Mouse (Mus musculus) heart, embryonic 10.5 days (tissue): Measurements from ENCODE around the gene Clybl. TPM values are rescaled to one million over a fixed set of nuclear protein-coding genes. Genes with fewer than 3 reads are reported as not detected.

ENCODE experiments used
- DNase-seq: peaks from one replicate; pipeline ENCODE4 v3.0.0-alpha.2; 2017; ENCODE audit warnings: low spot score
- H3K27ac ChIP-seq: fragments of 300-500 bp; sonication (generic); 2 replicates; pipeline ENCODE4 v1.5.1; 2016; ENCODE audit warnings: mild to moderate bottlenecking
- H3K27me3 ChIP-seq: fragments of 300-500 bp; sonication (generic); 2 replicates; pipeline ENCODE4 v1.6.1; 2016; ENCODE audit warnings: mild to moderate bottlenecking; ENCODE audit not compliant: poor library complexity, insufficient read depth, severe bottlenecking
- H3K36me3 ChIP-seq: fragments of 300-500 bp; sonication (generic); 2 replicates; pipeline ENCODE4 v1.6.1; 2016; ENCODE audit warnings: mild to moderate bottlenecking, moderate library complexity
- H3K4me1 ChIP-seq: fragments of 300-500 bp; sonication (generic); 2 replicates; pipeline ENCODE4 v1.6.1; 2016; ENCODE audit warnings: mild to moderate bottlenecking
- H3K4me3 ChIP-seq: fragments of 300-500 bp; sonication (generic); 2 replicates; pipeline ENCODE4 v1.5.1; 2016; ENCODE audit warnings: mild to moderate bottlenecking, moderate library complexity
- H3K9me3 ChIP-seq: fragments of 300-500 bp; sonication (generic); 2 replicates; pipeline ENCODE4 v1.6.1; 2016; ENCODE audit warnings: mild to moderate bottlenecking, moderate library complexity
- WGBS: fragments of 180-500 bp; shearing (Covaris S2); methylation state at CpG from one replicate; pipeline ENCODE4 v1.1.7; 2016; 5-methylcytosine and 5-hydroxymethylcytosine counted together
- polyA plus RNA-seq: library from polyadenylated mRNA; unstranded; fragments of >200 nt; fragmentation: Nextera tagmentation; extraction: Ambion mirVana; gene quantifications from 2 replicates; pipeline ENCODE4 v1.2.1, GENCODE M21; 2016

The Clybl gene
- polyA plus RNA-seq, 1 experiment from 2014 or later, result 43.5 TPM

GRCm38 (mm10) chr14:122229988-122230387, 48.5 kb downstream of the Clybl start:
- no peak overlapping the region for H3K27ac ChIP-seq
- H3K4me3 ChIP-seq, result no peak overlapping the region
- H3K36me3 ChIP-seq, result no peaks in the 10 kb centered on the region
- H3K9me3 ChIP-seq, result no peaks in the 10 kb centered on the region
- H3K27me3 ChIP-seq, result peaks cover 44% of the 10 kb centered on the region
- peaks cover 4% of the 10 kb centered on the region; the same call in 1 of the 2 replicates for H3K4me1 ChIP-seq
- 91% methylated on average over 5 of the region's 5 CpGs for WGBS
- DNase-seq, result no peak

GRCm38 (mm10) chr14:122230621-122231025, 49.1 kb downstream of the Clybl start:
- Histone ChIP-seq H3K27ac (no peak overlapping the region), H3K4me1 (no peaks in the 10 kb centered on the region), H3K9me3 (no peaks in the 10 kb centered on the region), H3K4me3 (no peak overlapping the region), H3K36me3 (no peaks in the 10 kb centered on the region), H3K27me3 (peaks cover 37% of the 10 kb centered on the region)
- WGBS, result 66% methylated on average over 14 of the region's 14 CpGs
- DNase-seq, result no peak

GRCm38 (mm10) chr14:122231073-122231472, 49.6 kb downstream of the Clybl start:
- no peak overlapping the region for H3K4me3 ChIP-seq
- no peak for DNase-seq
- WGBS, result 90% methylated on average over 10 of the region's 10 CpGs
- no peaks in the 10 kb centered on the region for H3K4me1 ChIP-seq
- H3K27ac ChIP-seq, result no peak overlapping the region
- peaks cover 33% of the 10 kb centered on the region for H3K27me3 ChIP-seq
- no peaks in the 10 kb centered on the region for H3K36me3 ChIP-seq
- H3K9me3 ChIP-seq, result no peaks in the 10 kb centered on the region

GRCm38 (mm10) chr14:122233212-122233714, 51.8 kb downstream of the Clybl start:
- no peak for DNase-seq
- Histone ChIP-seq H3K4me1 (no peaks in the 10 kb centered on the region), H3K27ac (no peak overlapping the region), H3K9me3 (no peaks in the 10 kb centered on the region), H3K36me3 (no peaks in the 10 kb centered on the region), H3K27me3 (peaks cover 15% of the 10 kb centered on the region), H3K4me3 (no peak overlapping the region)
- WGBS, result 83% methylated on average over 19 of the region's 19 CpGs

- Histone ChIP-seq H3K4me3 (no peak overlapping the region), H3K9me3 (no peaks in the 10 kb centered on the region), H3K4me1 (no peaks in the 10 kb centered on the region), H3K36me3 (no peaks in the 10 kb centered on the region), H3K27me3 (no peaks in the 10 kb centered on the region), H3K27ac (no peak overlapping the region)
- peak; percentile 54 for DNase-seq
- 82% methylated on average over 1 of the region's 1 CpGs for WGBS
These were observed 62.4 kb downstream of the Clybl start for GRCm38 (mm10) chr14:122243874-122244273.

- 87% methylated on average over 18 of the region's 18 CpGs for WGBS
- no peak overlapping the region for H3K27ac ChIP-seq
- no peak for DNase-seq
- no peaks in the 10 kb centered on the region for H3K36me3 ChIP-seq
- H3K4me3 ChIP-seq, result no peak overlapping the region
- H3K27me3 ChIP-seq, result 0 out of 2 replicates have a peak, but pooled peaks cover 8% of the 10 kb centered on the region
- H3K4me1 ChIP-seq, result no peaks in the 10 kb centered on the region
- no peaks in the 10 kb centered on the region for H3K9me3 ChIP-seq
These were observed 65.7 kb downstream of the Clybl start for GRCm38 (mm10) chr14:122246919-122247859.

- WGBS, result 88% methylated on average over 3 of the region's 3 CpGs
- Histone ChIP-seq H3K4me1 (no peaks in the 10 kb centered on the region), H3K9me3 (no peaks in the 10 kb centered on the region), H3K36me3 (no peaks in the 10 kb centered on the region), H3K27ac (no peak overlapping the region), H3K27me3 (peaks cover 17% of the 10 kb centered on the region; the same call in 1 of the 2 replicates), H3K4me3 (no peak overlapping the region)
- no peak for DNase-seq
These were observed 67.6 kb downstream of the Clybl start for GRCm38 (mm10) chr14:122249123-122249522.

- no peak for DNase-seq
- Histone ChIP-seq H3K9me3 (no peaks in the 10 kb centered on the region), H3K27me3 (peaks cover 36% of the 10 kb centered on the region), H3K4me1 (peaks cover 4% of the 10 kb centered on the region; the same call in 1 of the 2 replicates), H3K36me3 (no peaks in the 10 kb centered on the region), H3K27ac (no peak overlapping the region), H3K4me3 (no peak overlapping the region)
These were observed 69.8 kb downstream of the Clybl start for GRCm38 (mm10) chr14:122251346-122251745.

GRCm38 (mm10) chr14:122255562-122256260, 74.2 kb downstream of the Clybl start:
- no peak for DNase-seq
- H3K4me3 ChIP-seq, result peak overlapping the region; percentile 20; the same call in 1 of the 2 replicates

GRCm38 (mm10) chr14:122256261-122256634, 74.7 kb downstream of the Clybl start:
- Histone ChIP-seq H3K4me1 (peaks cover 4% of the 10 kb centered on the region; the same call in 1 of the 2 replicates), H3K27me3 (peaks cover 60% of the 10 kb centered on the region), H3K9me3 (no peaks in the 10 kb centered on the region), H3K36me3 (no peaks in the 10 kb centered on the region), H3K27ac (no peak overlapping the region), H3K4me3 (no peak overlapping the region)
- no peak for DNase-seq
- 15% methylated on average over 8 of the region's 8 CpGs for WGBS

More at GRCm38 (mm10) chr14:122255562-122256260, 74.2 kb downstream of the Clybl start:
- peaks cover 55% of the 10 kb centered on the region for H3K27me3 ChIP-seq
- H3K9me3 ChIP-seq, result no peaks in the 10 kb centered on the region
- H3K27ac ChIP-seq, result no peak overlapping the region
- H3K36me3 ChIP-seq, result no peaks in the 10 kb centered on the region
- WGBS, result 6% methylated on average over 21 of the region's 21 CpGs
- peaks cover 4% of the 10 kb centered on the region; the same call in 1 of the 2 replicates for H3K4me1 ChIP-seq

GRCm38 (mm10) chr14:122258297-122258696, 76.8 kb downstream of the Clybl start:
- Histone ChIP-seq H3K36me3 (no peaks in the 10 kb centered on the region), H3K27ac (no peak overlapping the region), H3K27me3 (peaks cover 70% of the 10 kb centered on the region), H3K9me3 (no peaks in the 10 kb centered on the region), H3K4me3 (no peak overlapping the region), H3K4me1 (peaks cover 9% of the 10 kb centered on the region; the same call in 1 of the 2 replicates)
- DNase-seq, result no peak
- WGBS, result 51% methylated on average over 5 of the region's 5 CpGs

GRCm38 (mm10) chr14:122261250-122261649, 79.7 kb downstream of the Clybl start:
- H3K27me3 ChIP-seq, result peaks cover 43% of the 10 kb centered on the region
- DNase-seq, result no peak
- 82% methylated on average over 1 of the region's 1 CpGs for WGBS

More at GRCm38 (mm10) chr14:122261250-122261649, 79.7 kb downstream of the Clybl start:
- Histone ChIP-seq H3K9me3 (no peaks in the 10 kb centered on the region), H3K4me1 (0 out of 2 replicates have a peak, but pooled peaks cover 8% of the 10 kb centered on the region), H3K36me3 (no peaks in the 10 kb centered on the region), H3K4me3 (no peak overlapping the region), H3K27ac (no peak overlapping the region)
